Mouse (Mus musculus) neural tube, embryonic 11.5 days (tissue): ENCODE results near the gene Erich6. TPM values are rescaled to one million over a fixed set of nuclear protein-coding genes. Genes with fewer than 3 reads are reported as not detected.

Source experiments
- ATAC-seq: fragments of 200-750 bp; cut with Nextera tagmentation; 2 replicates; pipeline ENCODE4 v1.8.0; 2017; ENCODE audit warnings: moderate number of reproducible peaks, mild to moderate bottlenecking, moderate TSS enrichment, moderate library complexity; ENCODE audit not compliant: insufficient read depth, low FRiP score, low TSS enrichment
- DNase-seq: peaks from one replicate; pipeline ENCODE4 v3.0.0-alpha.2; 2015; ENCODE audit warnings: low spot score
- H3K27ac ChIP-seq: fragments of 300-500 bp; sonication (generic); 2 replicates; pipeline ENCODE4 v1.5.1; 2014; ENCODE audit warnings: low read depth, mild to moderate bottlenecking, low read length
- H3K27me3 ChIP-seq: fragments of 300-500 bp; sonication (generic); 2 replicates; pipeline ENCODE4 v1.6.1; 2014; ENCODE audit warnings: mild to moderate bottlenecking, low read length, mixed read lengths; ENCODE audit not compliant: control insufficient read depth, insufficient read depth
- H3K36me3 ChIP-seq: fragments of 300-500 bp; sonication (generic); 2 replicates; pipeline ENCODE4 v1.6.1; 2014; ENCODE audit warnings: mild to moderate bottlenecking, low read length, moderate library complexity, mixed read lengths; ENCODE audit not compliant: control insufficient read depth, insufficient read depth
- H3K4me1 ChIP-seq: fragments of 300-500 bp; sonication (generic); 2 replicates; pipeline ENCODE4 v1.6.1; 2014; ENCODE audit warnings: low read length, mixed read lengths; ENCODE audit not compliant: control insufficient read depth, insufficient read depth
- H3K4me2 ChIP-seq: fragments of 300-500 bp; sonication (generic); 2 replicates; pipeline ENCODE4 v1.6.1; 2014; ENCODE audit warnings: low read depth, mild to moderate bottlenecking, moderate library complexity
- H3K4me3 ChIP-seq: fragments of 300-500 bp; sonication (generic); 2 replicates; pipeline ENCODE4 v1.5.1; 2014; ENCODE audit warnings: low read depth, low read length
- H3K9ac ChIP-seq: fragments of 300-500 bp; sonication (generic); 2 replicates; pipeline ENCODE4 v1.6.1; 2014; ENCODE audit warnings: mild to moderate bottlenecking, low read length
- H3K9me3 ChIP-seq: fragments of 300-500 bp; sonication (generic); 2 replicates; pipeline ENCODE4 v1.6.1; 2016; ENCODE audit warnings: low read length; ENCODE audit not compliant: control insufficient read depth
- WGBS: fragments of 180-500 bp; shearing (Covaris S2); extraction: QIAGEN DNeasy Blood & Tissue Kit; methylation state at CpG from one replicate; pipeline ENCODE4 v1.1.7; 2014; 5-methylcytosine and 5-hydroxymethylcytosine counted together
- polyA plus RNA-seq: library from polyadenylated mRNA; unstranded; fragments of >200 nt; fragmentation: Nextera tagmentation; extraction: Ambion mirVana; gene quantifications from 2 replicates; pipeline ENCODE4 v1.2.1, GENCODE M21; 2014

Gene Erich6
- polyA plus RNA-seq, 1 experiment from 2014 or later = not detected

DNA sequence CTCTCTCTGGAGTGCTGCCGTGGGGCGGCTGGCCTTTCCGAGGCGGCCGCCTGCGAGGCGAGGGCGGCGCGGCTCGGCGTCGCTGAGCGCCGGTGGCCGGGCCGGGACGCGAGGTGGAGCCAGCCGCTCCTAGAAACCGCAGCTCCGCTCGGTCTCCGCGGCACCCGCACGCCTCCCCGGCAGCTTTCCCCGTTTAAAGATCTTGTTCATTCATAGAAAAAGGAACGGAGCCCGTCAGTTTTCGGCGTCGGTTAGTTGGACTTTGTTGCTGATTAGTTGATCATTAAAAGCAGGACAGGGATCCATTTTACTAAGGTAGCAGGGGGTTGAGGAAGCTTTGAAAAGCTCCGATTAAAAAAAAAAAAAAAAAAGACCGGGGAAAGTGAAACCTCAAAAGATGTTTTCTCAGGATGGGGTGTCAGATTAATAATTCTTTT lies 59.9 kb downstream of the Erich6 start:
- peak; percentile 64 for ATAC-seq
- Histone ChIP-seq H3K27ac (peak overlapping the region; percentile 99), H3K27me3 (no peaks in the 10 kb centered on the region), H3K9me3 (no peaks in the 10 kb centered on the region), H3K36me3 (0 out of 2 replicates have a peak, but pooled peaks cover 2% of the 10 kb centered on the region), H3K4me1 (0 out of 2 replicates have a peak, but pooled peaks cover 4% of the 10 kb centered on the region), H3K4me3 (peak overlapping the region; percentile 96), H3K4me2 (peak overlapping the region; percentile 59), H3K9ac (peak overlapping the region; percentile 100)
- under 1% methylated on average over 36 of the region's 36 CpGs for WGBS
- peak; percentile 72 for DNase-seq

DNA sequence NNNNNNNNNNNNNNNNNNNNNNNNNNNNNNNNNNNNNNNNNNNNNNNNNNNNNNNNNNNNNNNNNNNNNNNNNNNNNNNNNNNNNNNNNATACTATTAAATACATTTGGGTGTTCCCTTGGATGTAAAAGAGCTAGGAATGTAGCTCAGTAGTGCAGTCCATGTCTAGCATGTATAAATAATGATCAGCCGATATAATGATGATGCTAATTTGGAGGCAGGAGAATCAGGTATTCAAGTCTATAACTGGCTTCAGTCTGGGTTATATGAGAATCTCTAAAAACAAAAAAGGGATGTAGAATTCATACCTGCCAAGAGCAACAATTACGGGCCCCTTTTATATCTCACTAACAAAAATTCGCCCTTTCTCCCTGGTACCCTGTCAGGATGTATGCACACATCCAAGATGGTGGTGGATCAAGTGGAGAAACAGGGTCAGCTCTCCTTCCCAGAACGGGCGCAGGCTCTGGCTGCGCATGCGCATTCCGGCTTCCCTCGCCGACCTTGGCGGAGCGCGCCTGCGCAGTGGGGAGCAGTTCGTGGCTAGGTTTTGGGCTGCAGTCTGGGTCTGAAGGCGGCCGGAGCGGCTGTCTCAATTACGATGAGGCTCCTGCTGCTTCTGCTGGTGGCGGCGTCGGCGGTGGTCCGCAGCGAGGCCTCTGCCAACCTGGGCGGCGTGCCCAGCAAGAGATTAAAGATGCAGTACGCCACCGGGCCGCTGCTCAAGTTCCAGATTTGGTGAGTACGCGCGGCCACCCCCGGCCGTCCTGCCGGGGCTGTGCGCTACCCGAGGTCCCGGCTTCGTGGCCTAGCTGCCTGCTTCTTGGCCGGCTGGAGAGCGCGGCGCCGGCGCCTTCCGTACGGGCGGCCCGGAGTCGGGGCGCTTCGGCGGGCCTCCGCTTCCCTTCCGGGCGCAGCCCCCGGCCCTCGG lies 60.6 kb downstream of the Erich6 start, which contains the start of gene Selenot:
Gene Selenot (plus strand): TSS at position 500 of the 930 bp plus-strand sequence.
- Histone ChIP-seq H3K9me3 (no peaks in the 10 kb centered on the region), H3K4me2 (peak within 1 kb of the TSS; percentile 59), H3K4me1 (0 out of 2 replicates have a peak, but pooled peaks cover 1% of the 10 kb centered on the region), H3K27me3 (no peaks in the 10 kb centered on the region), H3K9ac (peak within 1 kb of the TSS; percentile 100), H3K4me3 (peak within 1 kb of the TSS; percentile 96), H3K27ac (peak within 1 kb of the TSS; percentile 99), H3K36me3 (0 out of 2 replicates have a peak, but pooled peaks cover 2% of the 10 kb centered on the region)
- DNase-seq = peak; percentile 98
- peak; percentile 90 for ATAC-seq
- WGBS = 2% methylated on average over 41 of the region's 59 CpGs

DNA sequence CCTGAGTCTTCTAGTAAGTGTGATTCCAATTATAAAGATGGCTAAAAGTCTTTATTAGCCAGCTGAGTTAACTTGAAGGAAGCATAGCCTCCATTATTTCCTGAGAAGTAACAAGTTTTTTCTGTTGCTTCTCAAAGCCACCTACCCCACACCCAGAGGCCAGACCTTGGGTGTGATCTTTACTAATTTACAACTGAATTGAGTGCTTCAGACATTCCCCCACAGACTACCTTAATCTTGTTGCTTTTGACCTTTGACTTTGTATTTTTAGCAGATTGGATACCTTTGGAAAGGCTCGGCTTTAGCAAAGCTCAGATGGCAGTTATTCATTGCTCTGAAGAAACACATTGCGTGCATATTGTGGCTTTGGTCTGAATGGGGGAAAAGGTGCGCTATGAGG lies 66.2 kb downstream of the Erich6 start:
- DNase-seq (no peak), ATAC-seq (no peak)
- Histone ChIP-seq H3K4me1 (no peaks in the 10 kb centered on the region), H3K36me3 (no peaks in the 10 kb centered on the region), H3K27ac (no peak overlapping the region), H3K27me3 (no peaks in the 10 kb centered on the region), H3K4me3 (no peak overlapping the region), H3K4me2 (no peak overlapping the region), H3K9ac (no peak overlapping the region), H3K9me3 (no peaks in the 10 kb centered on the region)
- WGBS = 89% methylated on average over 3 of the region's 3 CpGs

Other genes starting within 250 kb of the Erich6 start
- 12.1 and 13.6 TPM in 2 replicates for gene Tsc22d2, start 222.5 kb downstream of the Erich6 start, polyA plus RNA-seq
- 57.4 and 67.3 TPM in 2 replicates for gene Eif2a, start 111.4 kb downstream of the Erich6 start, polyA plus RNA-seq
- 148 and 151 TPM in 2 replicates for gene Serp1, start 111.3 kb downstream of the Erich6 start, polyA plus RNA-seq
- 25.6 and 28.1 TPM in 2 replicates for gene Selenot, start 60.6 kb downstream of the Erich6 start, polyA plus RNA-seq
- 4.9 and 6.4 TPM in 2 replicates for gene Siah2, start 55.2 kb upstream of the Erich6 start, polyA plus RNA-seq
- gene Mindy4b-ps, start 185.1 kb upstream of the Erich6 start, polyA plus RNA-seq = not detected in 2 replicates
- gene Clrn1, start 248.1 kb upstream of the Erich6 start, polyA plus RNA-seq = 0.19 and 0.42 TPM in 2 replicates